Mouse (Mus musculus): ENCODE results near the gene Fgfr2.

Fgfr2 gene

GRCm38 (mm10) chr7:132110308-132110707 is 1012.8 kb downstream of the Fgfr2 start:
- DNase-seq, result no peak

GRCm38 (mm10) chr7:132106891-132107290 is 1016.3 kb downstream of the Fgfr2 start:
- DNase-seq, result no peak

GRCm38 (mm10) chr7:132105326-132105725 is 1017.8 kb downstream of the Fgfr2 start:
- no peak for DNase-seq

GRCm38 (mm10) chr7:132098441-132098840 is 1024.7 kb downstream of the Fgfr2 start:
- no peak for DNase-seq

- no peak for DNase-seq
Observed at GRCm38 (mm10) chr7:132094666-132095065, 1028.5 kb downstream of the Fgfr2 start.

GRCm38 (mm10) chr7:132091551-132091950 is 1031.6 kb downstream of the Fgfr2 start:
- DNase-seq, result no peak

- DNase-seq, result no peak
Observed at GRCm38 (mm10) chr7:132088606-132089005, 1034.5 kb downstream of the Fgfr2 start.

- peak in 1 of 2 experiments; percentile 4 for DNase-seq
Observed at GRCm38 (mm10) chr7:132088181-132088580, 1035.0 kb downstream of the Fgfr2 start.

GRCm38 (mm10) chr7:132075825-132076224 is 1047.3 kb downstream of the Fgfr2 start:
- no peak for DNase-seq

GRCm38 (mm10) chr7:132074503-132074902 is 1048.6 kb downstream of the Fgfr2 start:
- DNase-seq, result no peak

- DNase-seq, result no peak
Observed at GRCm38 (mm10) chr7:132070877-132071625, 1052.1 kb downstream of the Fgfr2 start.

GRCm38 (mm10) chr7:132067951-132068350 is 1055.2 kb downstream of the Fgfr2 start:
- DNase-seq, result no peak

- DNase-seq, result no peak
Observed at GRCm38 (mm10) chr7:132067511-132067910, 1055.6 kb downstream of the Fgfr2 start.

GRCm38 (mm10) chr7:132060116-132060515 is 1063.0 kb downstream of the Fgfr2 start:
- DNase-seq, result no peak

- DNase-seq, result no peak
Observed at GRCm38 (mm10) chr7:132056565-132056964, 1066.6 kb downstream of the Fgfr2 start.

GRCm38 (mm10) chr7:132046662-132047061 is 1076.5 kb downstream of the Fgfr2 start:
- DNase-seq, result no peak

- DNase-seq, result no peak
Observed at GRCm38 (mm10) chr7:132031940-132032531, 1091.1 kb downstream of the Fgfr2 start.

- DNase-seq, result no peak
Observed at GRCm38 (mm10) chr7:132026671-132027070, 1096.5 kb downstream of the Fgfr2 start.

GRCm38 (mm10) chr7:132025591-132025990 is 1097.6 kb downstream of the Fgfr2 start:
- DNase-seq, result no peak

GRCm38 (mm10) chr7:132015933-132016332 is 1107.2 kb downstream of the Fgfr2 start:
- DNase-seq, result no peak

GRCm38 (mm10) chr7:132015193-132015592 is 1108.0 kb downstream of the Fgfr2 start:
- DNase-seq, result no peak

- no peak for DNase-seq
Observed at GRCm38 (mm10) chr7:132013970-132014369, 1109.2 kb downstream of the Fgfr2 start.

- no peak for DNase-seq
Observed at GRCm38 (mm10) chr7:132012969-132013679, 1110.0 kb downstream of the Fgfr2 start.

- no peak for DNase-seq
Observed at GRCm38 (mm10) chr7:132009002-132009401, 1114.1 kb downstream of the Fgfr2 start.
